Mouse (Mus musculus): ENCODE data around the gene Map2k1.

Map2k1 gene

GRCm38 (mm10) chr9:64139879-64140278 is 113.6 kb downstream of the Map2k1 start:
- no peak for DNase-seq (ENCODE audit: low spot score)

DNA sequence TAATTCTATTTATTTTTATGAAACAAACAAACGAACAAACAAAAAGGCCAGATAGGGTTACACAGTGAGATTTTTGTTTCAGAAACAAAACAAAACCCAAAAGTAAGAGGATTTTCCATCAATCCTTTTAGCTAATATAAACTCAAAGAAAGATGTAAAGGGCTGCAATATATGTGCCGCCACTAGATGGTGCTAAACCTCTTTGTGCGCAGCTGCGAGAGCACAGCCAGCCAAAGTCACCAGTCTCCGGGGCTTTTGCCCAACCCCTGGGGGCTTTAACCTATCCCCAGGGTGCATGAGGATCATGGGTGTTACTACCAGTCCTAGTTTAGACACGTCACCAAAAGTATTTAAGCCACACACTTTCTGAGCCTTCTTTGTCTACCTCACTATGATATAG is 114.5 kb downstream of the Map2k1 start:
- DNase-seq (ENCODE audit: low spot score), result peak; percentile 40

Measured in spleen, adult 12 weeks (tissue).